Mouse (Mus musculus) cortical plate, adult 2 months (tissue): ENCODE measurements around the gene Cgnl1.

ENCODE experiments used
- CTCF ChIP-seq: fragments of 200-500 bp; IDR thresholded peaks from 2 replicates; pipeline ENCODE4 v1.5.1; 2011; ENCODE audit warnings: mild to moderate bottlenecking, control low read depth, low read length; ENCODE audit not compliant: insufficient read depth; ENCODE audit errors: extremely low read depth
- POLR2A ChIP-seq: fragments of 200-500 bp; IDR thresholded peaks from 2 replicates; pipeline ENCODE4 v1.6.1; 2011; ENCODE audit warnings: mild to moderate bottlenecking, low read length, control low read depth; ENCODE audit not compliant: insufficient read depth; ENCODE audit errors: extremely low read depth

GRCm38 (mm10) chr9:71773563-71773962 is 2.2 kb upstream of the Cgnl1 start:
- TF ChIP-seq POLR2A, result no peak
- no peak for TF ChIP-seq CTCF
